Mouse (Mus musculus) heart, postnatal 10 days (tissue): ENCODE measurements at regions not wholly inside any gene's neighbourhood (a gene's known extent, or its start where the extent isn't known, plus 50 kb on each side); places are given as distances from the start of the nearest gene placed in this dataset.
A peak's percentile ranks its signal among the peaks of the same experiment; 100 is the strongest.

Experiments
- DNase-seq, 2 experiments: peaks; one replicate each; pipeline ENCODE4 v3.0.0; 2021
- intact Hi-C: fragments of 180-260 bp; cut with DNase I; formaldehyde crosslinking; loops from one replicate; pipeline ENCODE4 v1.15.1; 2025

GRCm38 (mm10) chr7:73088321-73088720 is 287.0 kb upstream of the Rgma start:
- no peak for DNase-seq
- intact Hi-C loops = no loop called here

- intact Hi-C loops = no loop called here
- no peak for DNase-seq
These were observed 283.6 kb upstream of the Rgma start for GRCm38 (mm10) chr7:73091758-73092157.

- peak; percentile 11 to 21 for DNase-seq
- intact Hi-C loops = no loop called here
These were observed 281.2 kb upstream of the Rgma start for GRCm38 (mm10) chr7:73094059-73094458.

GRCm38 (mm10) chr7:73118871-73119270 is 256.4 kb upstream of the Rgma start:
- peak; percentile 71 to 72 for DNase-seq
- intact Hi-C loops = loop anchor here (10.0 kb wide), 2 partner anchors 256 to 714 kb away; partner anchors contain the start of gene Rgma

- peak; percentile 55 for DNase-seq
- intact Hi-C loops = loop anchor here (10.0 kb wide), 1 partner anchor 505 kb away; no protein-coding TSS in a partner anchor
These were observed 255.0 kb upstream of the Rgma start for GRCm38 (mm10) chr7:73120276-73120675.

- DNase-seq = peak; percentile 20 to 36
- intact Hi-C loops = loop anchor here (10.0 kb wide), 1 partner anchor 500 kb away; no protein-coding TSS in a partner anchor
These were observed 250.3 kb upstream of the Rgma start for GRCm38 (mm10) chr7:73124976-73125375.

GRCm38 (mm10) chr7:73125864-73126263 is 249.4 kb upstream of the Rgma start:
- intact Hi-C loops = loop anchor here (10.0 kb wide), 1 partner anchor 499 kb away; no protein-coding TSS in a partner anchor
- DNase-seq = no peak

- intact Hi-C loops = no loop called here
- DNase-seq = no peak
These were observed 239.5 kb upstream of the Rgma start for GRCm38 (mm10) chr7:73135786-73136185.

- intact Hi-C loops = no loop called here
- DNase-seq = no peak
These were observed 237.0 kb upstream of the Rgma start for GRCm38 (mm10) chr7:73138269-73138668.

- DNase-seq = peak in 1 of 2 experiments; percentile 10
- intact Hi-C loops = no loop called here
These were observed 236.3 kb upstream of the Rgma start for GRCm38 (mm10) chr7:73138861-73139493.

- intact Hi-C loops = loop anchor here (5.0 kb wide), 1 partner anchor 237 kb away; the partner anchor contains the start of gene Rgma
- DNase-seq = no peak
These were observed 235.4 kb upstream of the Rgma start for GRCm38 (mm10) chr7:73139901-73140300.

- intact Hi-C loops = loop anchor here (5.0 kb wide), 1 partner anchor 236 kb away; the partner anchor contains the start of gene Rgma
- DNase-seq = no peak
These were observed 234.1 kb upstream of the Rgma start for GRCm38 (mm10) chr7:73141167-73141566.

- intact Hi-C loops = loop anchor here (5.0 kb wide), 1 partner anchor 233 kb away; the partner anchor contains the start of gene Rgma
These were observed 231.4 kb upstream of the Rgma start for GRCm38 (mm10) chr7:73143902-73144301.

GRCm38 (mm10) chr7:73144846-73145245 is 230.5 kb upstream of the Rgma start:
- intact Hi-C loops = loop anchor here (5.0 kb wide), 1 partner anchor 232 kb away; the partner anchor contains the start of gene Rgma
- no peak for DNase-seq

More at GRCm38 (mm10) chr7:73143902-73144301, 231.4 kb upstream of the Rgma start:
- no peak for DNase-seq

- DNase-seq = no peak
- intact Hi-C loops = no loop called here
These were observed 228.1 kb upstream of the Rgma start for GRCm38 (mm10) chr7:73147251-73147650.

GRCm38 (mm10) chr7:73150436-73150835 is 224.9 kb upstream of the Rgma start:
- intact Hi-C loops = no loop called here
- no peak for DNase-seq

- DNase-seq = no peak
- intact Hi-C loops = no loop called here
These were observed 223.5 kb upstream of the Rgma start for GRCm38 (mm10) chr7:73151586-73152467.

GRCm38 (mm10) chr7:73153668-73154067 is 221.6 kb upstream of the Rgma start:
- intact Hi-C loops = no loop called here
- DNase-seq = no peak

GRCm38 (mm10) chr7:73158833-73159232 is 216.5 kb upstream of the Rgma start:
- DNase-seq = no peak
- intact Hi-C loops = no loop called here

- no peak for DNase-seq
- intact Hi-C loops = no loop called here
These were observed 214.3 kb upstream of the Rgma start for GRCm38 (mm10) chr7:73160968-73161367.

GRCm38 (mm10) chr7:73163687-73164086 is 211.6 kb upstream of the Rgma start:
- intact Hi-C loops = no loop called here

More at GRCm38 (mm10) chr7:73163687-73164086, 211.6 kb upstream of the Rgma start:
- no peak for DNase-seq
